Mouse (Mus musculus) regulatory T cell (primary cell): ENCODE measurements around the gene Fbxl17.

Experiments used
- in situ Hi-C: fragments of 300-600 bp; cut with MboI, MseI; formaldehyde crosslinking; loops from one replicate; pipeline ENCODE4 v1.15.1; 2025; ENCODE audit warnings: high pct_unique_total_duplicates

Fbxl17 gene

DNA sequence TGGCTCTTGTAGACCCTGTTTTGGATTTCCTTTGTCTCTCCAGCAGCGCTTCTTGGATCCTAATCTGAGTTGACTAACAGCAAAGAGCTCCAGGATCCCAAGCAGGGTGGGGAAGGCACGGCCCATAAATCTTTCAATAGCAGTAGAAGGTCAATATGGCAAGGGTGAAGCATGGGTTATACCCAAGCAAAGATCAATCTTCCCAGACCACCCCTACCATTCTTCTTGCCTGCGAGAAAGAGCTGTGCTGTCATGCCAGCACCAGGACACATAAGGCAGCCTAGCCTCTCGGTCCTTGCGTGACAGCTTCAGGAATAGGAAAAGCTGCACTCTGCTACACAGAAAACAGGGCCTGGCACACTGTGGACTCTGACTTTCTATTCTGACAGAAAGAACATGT is 279.0 kb downstream of the Fbxl17 start:
- in situ Hi-C loops, result no loop called here

DNA sequence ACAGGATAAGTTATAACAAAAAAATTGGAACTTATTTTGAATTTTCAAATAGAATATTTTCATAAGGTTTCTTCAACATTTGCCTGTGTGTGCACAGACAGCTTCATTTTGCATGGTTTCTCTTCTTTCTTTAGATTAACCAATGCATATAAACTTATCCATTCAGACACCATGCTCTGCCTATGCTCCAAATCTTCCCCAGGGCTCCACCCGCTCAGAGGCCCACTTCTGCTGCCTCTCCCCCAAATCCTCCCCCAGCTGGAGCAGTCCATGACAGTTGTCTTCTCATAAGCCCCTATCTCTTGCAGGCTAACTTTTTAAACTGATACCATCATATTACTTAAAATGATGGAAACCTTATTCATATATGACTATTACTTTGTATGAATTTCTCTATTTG is 282.8 kb downstream of the Fbxl17 start:
- in situ Hi-C loops, result no loop called here

DNA sequence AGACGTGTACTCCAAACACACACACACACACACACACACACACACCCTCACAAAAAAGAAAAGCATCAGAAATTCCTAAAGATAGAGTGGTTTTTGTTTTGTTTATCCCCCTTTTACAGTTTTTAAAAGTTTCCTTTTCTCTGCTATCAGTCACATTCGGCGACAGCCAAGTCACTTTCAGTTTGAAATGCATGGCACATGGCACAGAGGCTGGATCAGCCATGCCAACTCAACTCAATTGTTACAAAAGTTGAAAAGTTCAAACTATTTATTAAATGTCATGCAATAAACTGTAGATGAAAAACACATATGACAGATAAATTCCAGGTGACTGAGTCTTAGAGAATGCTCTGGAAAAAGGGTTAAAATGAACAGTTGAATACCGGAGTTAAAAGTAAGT is 287.8 kb downstream of the Fbxl17 start:
- in situ Hi-C loops, result no loop called here

DNA sequence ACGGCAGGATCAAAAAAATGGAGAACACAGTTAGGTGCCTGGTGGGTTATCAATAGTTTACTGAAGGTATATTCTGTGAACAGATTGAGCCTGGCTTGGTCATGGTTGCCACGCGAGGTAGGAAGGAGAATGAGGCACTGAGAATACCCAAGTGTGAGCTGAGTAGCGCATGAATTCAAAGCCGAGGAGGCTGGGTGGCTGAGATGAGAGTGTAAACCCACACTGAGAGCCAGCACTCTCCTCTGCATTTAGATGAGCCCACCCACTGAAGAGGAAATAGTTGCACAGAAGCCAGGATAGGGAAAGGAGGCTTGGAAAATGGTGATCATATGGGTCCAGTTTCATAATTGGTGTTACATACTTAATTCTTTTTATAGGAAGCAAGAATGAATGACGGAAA is 290.7 kb downstream of the Fbxl17 start:
- in situ Hi-C loops, result no loop called here

DNA sequence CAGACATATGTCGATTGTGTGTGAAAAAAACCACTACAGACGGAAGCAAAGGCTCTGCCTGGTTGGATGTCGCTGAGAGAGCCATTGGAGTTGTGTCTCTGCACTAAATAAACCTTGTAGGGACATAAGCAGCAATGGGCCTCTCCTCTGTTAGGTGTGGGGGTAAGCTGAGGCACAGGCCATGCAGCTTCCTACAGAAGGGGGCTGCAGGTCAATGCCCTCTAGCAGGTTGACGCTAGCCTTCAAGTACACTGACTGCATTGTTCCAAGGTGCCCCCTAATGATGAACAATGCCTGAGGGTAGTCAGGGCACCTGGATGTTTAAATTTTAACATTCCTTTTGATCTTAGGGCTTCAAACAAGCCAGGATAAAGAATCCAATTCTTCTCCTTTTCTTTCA is 291.5 kb downstream of the Fbxl17 start:
- in situ Hi-C loops, result no loop called here

DNA sequence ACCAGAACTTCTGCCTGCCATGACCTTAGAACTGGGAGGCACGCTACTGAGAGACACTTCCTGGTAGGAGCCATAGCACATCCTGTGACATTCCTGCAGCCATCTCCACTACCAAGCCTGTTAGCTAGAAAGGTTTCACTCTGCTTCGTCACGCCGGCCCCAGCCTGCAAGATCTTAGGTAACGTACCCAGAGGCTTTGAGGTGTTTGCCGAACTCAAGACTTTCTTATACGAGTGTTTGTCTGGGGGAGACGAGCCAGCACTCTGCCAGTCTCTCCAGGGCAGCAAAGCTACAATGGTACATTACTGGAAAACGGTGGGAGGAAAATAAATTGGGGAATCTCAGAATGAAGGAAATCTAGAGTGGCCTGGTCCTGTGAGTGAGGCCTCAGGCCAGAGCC is 292.1 kb downstream of the Fbxl17 start:
- in situ Hi-C loops, result no loop called here

DNA sequence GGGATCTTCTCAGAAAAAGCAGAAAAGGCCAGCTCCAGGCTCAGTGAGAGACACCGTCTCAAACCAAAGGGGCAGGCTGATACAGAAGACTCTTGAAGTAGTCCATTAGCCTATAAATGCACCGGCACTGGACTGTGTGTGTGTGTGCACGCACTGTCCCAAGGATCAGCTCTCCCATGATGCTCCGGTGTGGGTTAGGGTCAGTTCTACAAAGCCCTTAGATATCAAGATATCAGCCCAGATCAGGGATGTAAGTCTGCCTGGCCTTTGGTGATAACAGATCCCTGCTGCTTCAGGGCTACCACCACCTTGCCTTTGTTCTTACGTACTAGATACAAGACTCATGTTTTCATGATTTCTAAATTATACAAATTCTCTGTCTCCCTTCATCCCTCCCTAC is 294.5 kb downstream of the Fbxl17 start:
- in situ Hi-C loops, result no loop called here

DNA sequence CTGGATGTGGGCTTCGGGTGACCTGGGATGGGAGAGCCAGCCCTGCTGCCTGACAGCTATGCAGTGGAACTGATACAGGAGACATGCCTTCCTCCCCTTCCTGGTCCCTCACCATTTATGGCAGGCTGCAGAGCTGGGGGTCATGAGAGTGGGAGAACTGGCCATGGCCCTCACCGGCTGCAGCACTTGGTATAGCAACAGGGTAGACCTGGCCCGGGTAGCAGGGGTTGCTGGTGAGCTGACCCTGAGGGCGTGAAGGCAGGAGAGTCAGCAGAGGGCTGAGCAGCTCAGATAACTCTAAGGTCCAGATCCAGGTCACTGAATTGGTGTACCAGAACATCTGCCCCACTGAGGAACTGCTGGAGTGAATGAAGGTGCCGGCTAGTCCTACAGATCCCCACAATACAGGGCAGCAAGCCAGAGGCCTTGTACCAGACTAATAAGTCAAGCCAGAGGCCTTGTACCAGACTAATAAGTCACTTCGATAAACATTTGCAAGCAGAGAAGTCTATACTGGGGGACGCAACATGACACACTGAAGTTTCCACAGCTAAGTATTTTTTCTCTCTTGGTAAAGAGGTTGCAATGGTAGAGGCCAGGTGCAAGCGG is 296.1 kb downstream of the Fbxl17 start:
- in situ Hi-C loops, result no loop called here

DNA sequence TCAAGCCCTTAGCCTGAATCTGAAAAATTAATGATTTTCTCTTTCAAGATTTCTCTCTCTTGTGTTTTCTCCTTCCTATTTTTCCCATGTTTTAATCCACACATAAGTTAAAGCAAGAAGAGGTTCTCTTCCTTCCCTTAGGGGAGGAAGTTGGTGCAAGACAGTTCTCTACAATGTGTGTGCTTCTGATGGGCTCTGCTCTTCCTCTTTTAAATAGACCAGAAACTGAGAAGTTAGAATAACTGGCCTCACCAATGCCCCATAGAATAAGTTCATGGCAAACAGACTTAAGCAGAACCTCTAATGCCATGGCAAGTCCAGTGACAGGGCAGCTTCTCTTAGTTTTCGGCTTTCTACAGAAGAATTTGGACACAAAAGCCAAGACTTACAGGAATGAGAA is 301.1 kb downstream of the Fbxl17 start:
- in situ Hi-C loops, result no loop called here

DNA sequence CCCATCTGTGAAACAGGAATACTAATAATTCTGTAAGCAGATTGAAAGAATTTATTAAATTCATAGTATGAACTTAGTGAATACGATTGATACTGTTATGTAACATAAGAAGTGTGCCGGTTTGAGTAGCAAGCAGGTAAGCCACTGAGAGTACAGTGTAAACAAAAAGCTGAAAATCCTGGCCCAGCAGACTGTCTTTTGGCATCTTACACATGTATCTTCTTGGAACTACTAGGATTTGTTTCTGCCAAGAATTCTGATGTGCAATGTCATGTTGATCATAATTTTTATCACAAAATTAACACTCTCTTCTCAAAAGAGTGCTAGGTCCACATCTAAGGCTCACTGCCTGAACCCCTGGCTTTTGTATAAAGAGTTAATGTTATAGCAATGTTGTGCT is 304.3 kb downstream of the Fbxl17 start:
- in situ Hi-C loops, result no loop called here

DNA sequence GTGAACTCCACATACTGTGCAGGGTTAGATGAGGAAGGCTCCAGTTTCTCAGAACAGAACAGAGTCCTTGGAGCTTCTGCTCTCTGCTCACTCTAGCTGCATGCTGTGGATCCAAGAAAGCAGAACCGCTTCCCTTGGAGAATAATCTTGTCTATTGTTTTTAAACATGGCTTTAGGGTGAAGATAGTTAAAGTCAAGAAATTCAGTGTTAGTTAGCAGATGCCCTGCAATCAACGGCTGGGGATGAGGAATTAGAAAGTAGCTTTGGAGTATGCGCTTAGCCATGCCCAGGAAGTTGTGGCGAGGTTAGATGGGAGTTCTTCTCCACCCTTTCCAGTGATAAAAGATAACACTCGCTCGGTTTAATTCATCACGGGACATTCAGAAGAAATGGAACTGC is 306.6 kb downstream of the Fbxl17 start:
- in situ Hi-C loops, result no loop called here

DNA sequence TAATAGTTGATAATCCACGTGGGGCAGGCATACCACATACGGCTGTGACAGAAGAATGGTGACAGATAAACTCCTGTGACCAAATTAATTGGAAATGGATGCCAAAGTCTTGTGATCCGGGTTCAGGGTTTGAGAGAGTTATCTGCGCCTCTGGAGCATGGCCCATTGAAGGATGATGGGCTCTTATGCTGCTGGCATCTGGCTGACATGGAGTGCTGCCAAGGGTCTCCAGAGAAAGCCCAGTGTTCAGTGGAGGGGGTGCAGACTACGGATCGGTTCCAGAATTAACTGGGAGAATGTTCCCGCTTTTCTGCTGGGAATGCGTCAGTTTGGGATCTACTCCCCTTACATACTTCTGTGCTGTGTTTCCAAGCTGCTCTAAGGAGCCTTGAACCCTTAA is 308.5 kb downstream of the Fbxl17 start:
- in situ Hi-C loops, result no loop called here

DNA sequence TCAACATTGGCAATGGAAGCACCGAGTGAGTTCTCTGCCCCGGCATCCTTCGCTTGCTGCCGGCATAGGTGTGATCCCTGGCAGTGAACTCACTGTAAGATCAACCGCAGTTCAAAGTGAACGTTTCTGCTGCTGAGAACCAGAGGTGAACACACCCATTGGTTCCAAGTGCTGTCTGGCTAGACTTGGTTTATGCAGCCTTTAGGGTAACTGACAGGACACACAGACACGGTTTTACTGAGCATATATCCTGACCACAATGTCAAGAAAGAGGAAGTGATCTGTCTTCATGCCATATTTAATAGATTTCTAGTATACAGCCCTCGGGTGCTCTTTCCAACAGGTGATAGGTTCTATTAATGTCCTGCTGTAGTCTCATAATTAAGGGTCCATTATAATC is 310.5 kb downstream of the Fbxl17 start:
- in situ Hi-C loops, result no loop called here

DNA sequence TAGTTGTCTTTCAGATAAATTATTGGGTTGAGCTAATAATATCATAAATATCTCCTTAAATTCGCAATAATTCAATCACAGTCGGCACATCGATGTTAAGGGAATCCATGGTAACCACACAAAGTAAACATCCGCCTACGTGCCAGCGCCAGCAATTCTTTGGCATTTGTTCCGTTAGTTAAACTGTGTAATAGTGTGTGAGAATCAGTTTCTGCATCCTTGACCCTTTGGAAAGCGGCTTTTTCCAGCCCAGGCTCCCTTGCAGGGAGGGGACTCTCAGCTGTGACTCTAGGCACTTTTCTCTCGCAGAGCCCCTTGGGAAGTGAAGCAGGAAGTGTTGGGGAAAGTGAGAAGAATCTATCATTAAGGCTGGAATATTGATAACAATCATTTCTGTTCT is 314.3 kb downstream of the Fbxl17 start:
- in situ Hi-C loops, result no loop called here

DNA sequence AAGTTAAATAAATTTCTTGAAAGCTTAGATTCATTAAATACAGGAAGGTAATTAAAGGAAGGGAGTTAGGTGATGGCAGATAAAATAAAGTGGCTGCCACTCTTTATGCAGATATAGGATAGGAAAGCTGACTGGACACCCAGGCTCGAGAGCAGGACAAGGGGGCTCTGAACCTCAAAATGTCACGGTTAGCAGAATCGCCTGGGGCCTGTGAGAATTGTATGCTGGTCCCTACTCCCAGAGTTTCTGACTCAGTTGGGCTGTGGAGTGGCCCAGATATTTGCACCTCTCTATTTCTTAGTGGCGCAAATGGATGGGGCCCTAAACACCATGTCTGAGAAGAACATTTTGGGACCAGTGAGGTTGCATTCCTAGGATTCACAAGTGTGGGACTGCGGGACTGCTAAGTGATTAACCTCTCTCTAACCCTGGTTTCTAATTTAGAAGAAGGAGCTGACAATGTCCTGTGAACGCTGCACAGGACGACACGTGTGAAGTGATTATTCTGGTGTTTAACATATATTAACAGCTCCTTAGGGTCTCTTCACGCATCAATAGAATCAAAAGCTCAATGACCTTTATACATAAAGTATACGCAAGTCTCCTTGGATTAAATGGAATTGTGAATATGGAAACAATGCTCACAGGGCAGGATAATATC is 314.8 kb downstream of the Fbxl17 start:
- in situ Hi-C loops, result no loop called here

DNA sequence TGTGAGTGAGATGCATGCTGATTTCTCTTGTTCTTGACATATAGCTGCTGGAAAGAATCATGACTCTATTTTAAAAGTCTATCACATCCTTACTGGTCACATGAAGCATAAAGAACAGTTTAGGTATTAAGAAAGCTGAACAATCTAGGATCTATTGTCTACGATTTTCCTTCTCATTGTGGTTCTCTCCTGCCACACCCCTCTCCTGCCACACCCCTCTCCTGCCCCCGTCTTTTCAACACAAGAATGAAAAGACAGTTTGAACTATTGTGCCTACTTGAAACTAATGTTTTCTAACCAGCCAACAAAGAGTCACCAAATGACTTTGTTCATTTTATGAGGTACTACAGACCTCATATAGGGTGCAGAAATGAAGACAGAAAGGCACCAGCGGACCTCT is 316.4 kb downstream of the Fbxl17 start:
- in situ Hi-C loops, result no loop called here

DNA sequence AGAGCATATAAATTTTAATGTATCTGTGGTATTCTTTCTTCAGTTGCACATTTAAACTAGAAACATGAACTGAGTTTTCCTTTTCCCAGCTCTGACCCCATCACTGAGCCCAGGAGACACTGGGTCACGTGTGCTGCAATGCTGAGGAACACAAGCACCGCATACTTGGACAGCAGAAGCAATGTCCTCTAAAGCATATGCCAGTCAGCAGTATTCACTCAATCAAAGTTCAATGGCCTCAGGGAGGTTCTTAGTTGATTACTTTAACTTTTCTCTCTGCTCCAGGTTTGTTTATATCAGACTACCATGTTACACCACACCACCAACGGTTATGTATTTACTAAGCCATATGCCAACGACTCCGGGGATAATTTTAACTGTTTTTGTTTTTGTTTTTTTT is 318.2 kb downstream of the Fbxl17 start:
- in situ Hi-C loops, result no loop called here

DNA sequence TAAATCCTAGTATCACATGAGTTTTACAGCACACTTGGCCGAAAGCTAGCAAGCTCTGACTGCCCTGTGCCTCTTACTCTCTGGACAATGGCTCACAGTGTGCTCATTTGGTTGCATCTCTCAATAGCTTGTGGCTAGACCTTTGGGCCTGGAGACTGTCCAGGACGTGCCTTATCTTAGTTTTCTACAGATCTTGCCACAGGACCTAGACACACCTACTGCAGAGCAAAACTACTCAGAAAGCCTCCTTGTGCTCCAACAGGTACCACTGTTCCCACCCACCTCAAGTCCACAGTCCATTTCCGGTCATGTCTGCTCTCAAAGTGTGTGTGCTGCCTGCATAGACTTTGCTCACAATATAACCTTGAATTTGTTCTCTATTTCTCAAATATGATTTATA is 319.8 kb downstream of the Fbxl17 start:
- in situ Hi-C loops, result no loop called here

DNA sequence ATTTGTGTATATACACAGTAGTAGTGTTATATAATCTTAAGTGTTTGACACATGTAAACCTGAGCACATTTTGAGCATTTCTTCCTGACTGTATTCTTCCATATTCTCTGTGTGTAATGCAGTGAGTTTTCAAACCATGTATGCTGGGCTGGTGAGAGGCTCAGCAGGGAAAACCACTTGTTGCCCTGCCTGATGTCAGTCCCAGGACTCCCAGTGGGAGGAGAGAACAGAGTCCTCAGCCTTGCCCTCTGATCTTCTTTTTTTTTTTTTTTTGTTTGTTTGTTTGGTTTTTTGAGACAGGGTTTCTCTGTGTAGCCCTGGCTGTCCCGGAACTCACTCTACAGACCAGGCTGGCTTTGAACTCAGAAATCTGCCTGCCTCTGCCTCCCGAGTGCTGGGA is 321.5 kb downstream of the Fbxl17 start:
- in situ Hi-C loops, result no loop called here

DNA sequence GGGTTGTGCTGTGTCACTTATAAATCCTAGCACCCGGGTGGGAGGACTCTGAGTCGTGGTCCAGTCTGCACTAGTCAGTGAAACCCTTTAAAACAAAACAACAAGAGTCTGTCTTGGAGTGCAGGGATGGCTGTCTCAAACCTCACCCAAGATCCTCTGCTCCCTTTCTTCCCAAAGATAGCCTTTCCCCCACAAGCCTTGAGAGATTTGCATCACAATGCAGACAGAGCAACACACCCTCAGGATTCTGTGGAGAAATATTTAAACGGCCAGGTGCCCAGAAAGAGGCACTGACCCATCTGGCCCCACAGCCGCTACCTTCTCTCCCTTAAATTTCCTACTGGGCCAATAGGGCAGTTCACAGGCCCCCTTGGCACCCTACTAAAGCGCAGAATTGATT is 323.4 kb downstream of the Fbxl17 start:
- in situ Hi-C loops, result no loop called here

DNA sequence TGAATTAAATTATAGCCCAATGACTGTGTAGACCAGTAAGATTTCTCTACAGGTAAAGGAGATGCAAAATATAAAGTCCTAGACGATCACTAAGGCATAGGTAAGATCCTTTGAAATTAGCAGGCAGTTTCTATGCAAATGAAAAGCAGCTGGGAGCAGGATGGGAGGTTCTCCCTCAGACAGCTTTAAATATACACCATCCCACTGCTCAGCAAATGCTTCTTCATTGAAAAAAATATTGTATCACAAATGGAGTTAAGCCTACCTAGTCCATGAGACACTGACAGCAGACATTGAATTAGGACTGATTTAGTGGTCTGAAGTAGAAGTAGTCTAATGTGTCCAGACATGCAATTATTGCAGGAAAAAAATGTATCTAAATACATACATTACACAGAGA is 327.1 kb downstream of the Fbxl17 start:
- in situ Hi-C loops, result no loop called here

DNA sequence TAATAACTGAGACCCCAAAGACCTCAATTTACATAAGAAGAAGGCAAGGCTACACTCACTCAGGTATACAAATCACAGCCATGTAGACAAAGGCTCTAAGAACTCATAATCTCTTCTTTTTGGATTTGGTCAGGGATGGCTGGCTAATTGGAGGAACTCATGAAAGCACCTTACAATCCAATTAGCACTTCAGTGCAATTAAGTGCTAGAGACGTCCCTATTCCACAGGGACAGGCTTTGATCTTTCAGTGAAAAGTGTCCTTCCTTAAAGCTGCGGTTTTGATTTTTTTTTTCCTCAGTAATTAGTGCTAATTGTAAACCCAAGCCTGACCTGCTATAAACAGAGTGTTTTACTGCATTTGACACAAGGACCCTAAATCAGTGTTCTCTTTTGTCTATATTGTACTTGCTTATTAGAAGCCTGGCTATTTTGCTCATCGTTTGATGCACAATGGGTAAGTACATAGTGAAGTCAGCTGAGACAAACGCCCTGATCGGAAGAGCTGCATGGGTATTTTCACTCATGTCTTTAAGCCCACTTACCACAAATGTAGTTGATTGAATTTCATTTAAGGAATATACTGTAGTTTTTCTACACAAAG is 327.8 kb downstream of the Fbxl17 start:
- in situ Hi-C loops, result no loop called here

DNA sequence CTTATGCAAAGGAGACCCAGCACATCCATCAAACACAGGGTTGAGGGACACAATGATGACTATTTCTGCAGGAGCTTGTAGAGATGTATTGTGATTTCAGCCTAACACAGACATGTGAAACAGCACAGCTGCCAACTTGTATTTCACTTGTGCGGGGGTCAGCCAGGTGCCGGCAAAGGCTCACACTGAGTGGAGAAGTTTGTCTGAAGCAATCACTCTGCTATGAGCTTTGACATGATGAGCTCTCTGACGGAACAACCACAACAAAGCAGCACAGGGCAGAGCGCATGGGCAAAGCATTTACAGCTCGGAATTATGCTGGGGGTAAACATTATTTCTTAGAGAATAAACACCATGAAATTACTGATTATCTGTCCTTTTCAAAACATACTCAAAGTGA is 328.6 kb downstream of the Fbxl17 start:
- in situ Hi-C loops, result no loop called here
